Mouse (Mus musculus) bone marrow, adult 2 months (tissue): Measurements from ENCODE around the gene Clstn1.

Experiments used
- CTCF ChIP-seq: fragments of 200-500 bp; IDR thresholded peaks from 2 replicates; pipeline ENCODE4 v1.5.1; 2011; ENCODE audit warnings: low read length, control low read depth; ENCODE audit not compliant: control insufficient read depth, insufficient read depth
- POLR2A ChIP-seq: fragments of 200-500 bp; IDR thresholded peaks from 2 replicates; pipeline ENCODE4 v1.6.1; 2011; ENCODE audit warnings: low read depth, mild to moderate bottlenecking, control low read depth, low read length, borderline replicate concordance; ENCODE audit not compliant: control insufficient read depth

DNA sequence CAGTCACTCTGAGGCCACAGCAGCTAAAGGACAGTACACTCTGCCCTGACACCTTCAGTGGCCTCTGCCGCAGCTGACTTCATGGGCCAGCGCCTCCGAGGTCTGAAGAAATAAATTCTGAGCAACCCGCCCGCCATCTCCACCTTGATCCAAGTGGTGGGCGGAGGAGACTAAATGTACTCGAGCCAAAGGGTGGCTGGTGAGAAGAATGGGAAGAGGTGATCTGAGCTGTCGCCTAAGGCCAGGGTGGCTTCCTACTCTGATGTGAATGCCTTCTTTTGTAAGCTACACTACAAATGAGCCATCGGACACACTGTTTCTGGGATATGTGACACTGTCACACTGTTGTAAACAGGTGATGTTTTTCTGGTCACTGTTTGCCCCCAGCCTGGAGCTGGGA is 59.5 kb downstream of the Clstn1 start:
- TF ChIP-seq POLR2A, result no peak
- no peak for TF ChIP-seq CTCF
